Mouse (Mus musculus) adrenal gland, adult 8-10 months (tissue): ENCODE data around the gene Ppp2r3a. TPM values are rescaled to one million over a fixed set of nuclear protein-coding genes. Genes with fewer than 3 reads are reported as not detected.

Source experiments
- DNase-seq: peaks from one replicate; pipeline ENCODE4 v3.0.0; 2022
- total RNA-seq, 4 experiments: library from RNA; stranded (reverse); gene quantifications; 2 replicates each; pipeline ENCODE4 v1.2.4; 2022

The Ppp2r3a gene
- 10 to 100 TPM; 24.7 to 32.5 (median 26.4) TPM for total RNA-seq

GRCm38 (mm10) chr9:101251644-101252337 lies at the start of gene Ppp2r3a:
TSS of gene Ppp2r3a (minus strand) at chr9:101251795.
- peak; percentile 94 for DNase-seq

DNA sequence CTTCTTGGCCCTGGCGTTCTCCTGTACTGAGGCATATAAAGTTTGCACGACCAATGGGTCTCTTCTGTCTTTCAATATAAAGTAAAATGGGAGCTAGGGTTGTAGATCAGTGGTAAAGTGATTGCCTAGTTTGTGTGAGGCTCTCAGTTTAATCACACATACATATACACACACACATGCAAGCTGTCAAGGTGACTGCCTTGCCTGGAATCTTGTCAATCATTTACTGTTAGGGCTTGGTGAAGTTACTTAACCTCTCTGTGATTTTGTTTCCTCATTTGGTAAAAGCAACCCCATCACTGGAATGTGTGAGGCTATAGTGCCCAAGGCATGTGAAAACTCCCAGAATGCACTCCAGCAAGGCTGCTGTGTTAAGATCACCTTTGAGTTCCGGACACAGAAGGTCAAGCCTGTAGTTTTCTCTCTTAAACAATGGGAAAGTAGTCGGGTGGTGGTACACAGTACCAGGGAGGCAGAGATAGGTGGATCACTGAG lies 48.9 kb upstream of the Ppp2r3a start:
- DNase-seq: no peak

DNA sequence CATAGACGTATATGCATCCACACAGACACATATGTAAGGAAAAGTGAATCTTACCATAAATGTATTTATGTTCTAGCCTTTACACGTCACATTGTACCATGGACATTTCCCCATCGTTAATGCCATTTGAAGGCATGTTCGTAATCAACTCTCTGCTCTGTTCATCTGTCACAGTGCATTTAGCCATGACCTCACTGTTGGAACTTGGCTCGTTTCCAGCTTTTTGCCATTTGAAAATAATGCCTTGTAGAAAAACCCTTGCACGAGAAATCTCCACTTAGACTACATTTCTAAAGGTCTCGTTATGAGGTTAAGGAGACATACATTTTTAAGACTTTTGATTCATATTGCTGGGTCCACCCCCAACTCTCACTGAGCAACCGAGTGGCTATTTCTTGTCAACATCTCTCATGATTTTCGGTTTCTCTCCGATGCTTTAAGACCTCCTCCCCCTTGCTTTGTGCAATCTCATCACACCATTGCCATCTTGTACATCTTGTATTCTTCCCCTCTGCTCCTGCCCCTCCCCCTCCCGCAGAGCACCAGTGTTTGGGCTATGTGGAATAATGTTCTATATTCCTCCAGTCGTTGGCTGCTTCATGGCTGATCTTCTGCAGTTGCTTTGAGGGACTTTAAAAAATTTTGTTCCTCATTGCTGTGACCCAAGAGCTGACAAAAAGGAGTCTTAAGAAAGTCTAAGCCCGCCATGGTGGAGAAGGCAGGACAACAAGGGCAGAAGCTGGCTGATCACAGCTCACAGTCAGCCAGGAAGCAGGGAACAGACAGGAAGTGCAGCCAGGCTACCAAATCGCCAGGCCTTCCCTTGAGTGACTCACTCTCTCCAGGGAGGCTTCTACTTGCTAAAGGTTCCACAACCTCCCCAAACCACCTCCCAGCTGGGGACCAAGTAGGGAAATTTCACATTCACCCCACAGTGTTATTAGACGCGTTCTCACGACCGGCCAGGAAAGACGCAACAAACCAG lies 40.4 kb upstream of the Ppp2r3a start:
- peak; percentile 26 for DNase-seq

DNA sequence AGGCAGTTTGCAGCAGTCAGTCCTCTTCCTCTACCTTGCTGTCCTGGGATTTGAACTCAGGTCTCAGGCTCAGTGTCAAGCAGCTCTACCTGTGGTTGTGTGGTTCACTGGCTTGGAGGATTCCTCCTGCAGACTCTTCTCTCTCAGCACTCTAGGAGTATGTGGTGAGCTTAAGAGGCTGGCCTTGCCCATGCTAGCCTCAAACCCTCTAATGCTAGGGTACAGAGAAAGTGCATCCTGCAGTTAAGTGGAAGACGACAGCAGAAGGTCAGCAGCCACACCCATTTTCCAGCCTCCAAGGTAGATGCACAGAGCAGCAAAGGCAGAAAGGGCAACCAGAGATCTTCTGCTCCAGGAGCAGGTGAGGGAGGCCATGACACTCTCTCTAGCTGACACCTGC lies 39.3 kb upstream of the Ppp2r3a start:
- no peak for DNase-seq

DNA sequence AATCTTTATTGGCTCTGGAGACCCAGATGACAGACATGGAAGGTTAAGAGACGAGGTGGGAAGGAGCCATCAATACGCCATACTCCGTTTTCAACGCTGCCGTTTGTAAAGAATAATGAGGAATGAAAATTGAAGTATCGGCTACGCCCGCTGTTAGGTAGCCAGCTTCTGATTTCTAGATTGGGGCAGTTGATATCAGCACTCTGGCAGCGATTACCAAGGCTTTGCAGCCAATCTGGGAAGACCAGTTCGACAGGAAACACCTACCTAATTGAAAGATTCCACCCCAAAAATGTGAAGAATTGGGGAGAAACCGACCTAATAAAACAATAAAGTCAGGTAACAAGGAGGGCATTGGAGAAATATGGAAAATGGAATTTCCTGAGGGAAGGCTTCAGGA lies 38.2 kb upstream of the Ppp2r3a start:
- no peak for DNase-seq

- no peak for DNase-seq
Measured at GRCm38 (mm10) chr9:101288901-101289647, 37.5 kb upstream of the Ppp2r3a start.

GRCm38 (mm10) chr9:101286766-101287165 lies 35.2 kb upstream of the Ppp2r3a start:
- DNase-seq: no peak

DNA sequence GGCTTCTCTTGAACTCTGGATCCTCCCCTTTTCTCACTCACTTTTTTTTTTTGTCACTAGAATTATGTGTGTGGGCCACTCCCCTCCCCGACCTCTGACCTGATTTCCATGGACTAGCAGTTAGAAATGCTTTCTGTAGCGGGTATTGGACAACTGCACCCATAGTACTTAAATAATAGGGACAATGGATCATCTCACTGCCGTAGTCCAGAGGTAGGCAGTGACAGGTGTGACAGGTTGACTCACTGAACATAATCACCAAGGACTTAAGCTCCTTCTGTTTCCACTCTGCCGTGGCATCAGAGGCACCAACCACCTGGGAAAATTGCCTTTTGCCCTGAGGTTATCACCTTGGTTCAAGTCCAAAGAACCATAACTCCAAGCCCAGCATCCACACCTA lies 32.5 kb upstream of the Ppp2r3a start:
- DNase-seq: no peak

DNA sequence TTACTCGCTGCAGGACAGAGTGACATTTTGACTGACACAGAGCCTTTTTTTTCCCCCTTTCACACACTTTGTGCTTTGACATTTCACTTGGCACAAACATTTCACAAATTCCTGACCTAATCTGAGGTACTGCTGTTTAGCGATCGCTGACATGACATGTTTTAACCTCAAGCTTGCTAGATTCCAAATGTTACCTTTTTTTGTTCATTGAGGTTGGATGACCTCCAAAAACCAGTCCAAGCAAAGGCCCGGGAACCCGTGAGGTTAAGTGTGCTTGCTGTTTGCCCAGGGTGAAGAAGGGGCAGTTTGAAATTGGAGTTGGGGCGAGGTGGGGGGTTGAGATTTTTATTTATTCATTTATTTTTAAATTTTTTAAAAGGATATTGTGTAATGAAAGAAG lies 31.1 kb upstream of the Ppp2r3a start:
- no peak for DNase-seq

GRCm38 (mm10) chr9:101281906-101282305 lies 30.3 kb upstream of the Ppp2r3a start:
- DNase-seq: no peak

DNA sequence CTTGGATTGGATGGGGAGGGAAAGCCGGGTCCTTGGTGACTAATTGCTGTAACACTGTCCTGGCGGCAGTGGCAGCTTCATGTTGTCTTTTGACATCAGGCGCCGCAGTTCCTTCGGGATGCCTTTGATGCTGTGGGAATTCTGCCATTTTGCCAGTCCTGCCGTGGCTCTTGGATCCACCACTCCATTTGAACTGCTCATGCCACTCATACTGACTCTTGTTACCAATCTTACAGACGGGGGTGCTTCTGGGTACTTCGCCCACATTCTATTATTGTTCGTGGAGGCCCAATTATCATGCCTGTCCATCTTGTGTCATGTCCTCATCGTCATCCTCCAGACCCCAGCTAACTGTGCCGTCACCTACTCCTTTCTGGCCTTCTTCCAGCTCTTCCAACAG lies 29.7 kb upstream of the Ppp2r3a start:
- DNase-seq: no peak

DNA sequence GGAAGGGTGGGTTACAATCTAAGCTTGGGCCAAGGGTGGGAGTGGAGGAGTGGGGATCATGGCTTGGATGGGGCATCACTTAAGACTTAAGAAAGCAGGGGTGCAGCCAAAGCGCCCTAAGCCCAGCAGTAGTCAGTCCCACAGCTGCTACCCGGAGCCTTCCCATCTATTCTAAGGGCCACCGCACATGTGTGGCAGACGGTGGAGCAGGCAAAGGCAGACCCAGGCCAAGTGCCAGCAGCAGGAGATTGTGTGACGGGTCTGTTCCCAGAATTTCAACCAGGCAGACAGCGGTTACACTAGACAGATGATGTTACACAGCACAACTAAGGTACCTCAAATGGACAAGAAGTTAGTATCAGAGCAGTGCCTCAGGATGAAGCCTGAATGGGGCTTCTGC lies 29.3 kb upstream of the Ppp2r3a start:
- DNase-seq: no peak

DNA sequence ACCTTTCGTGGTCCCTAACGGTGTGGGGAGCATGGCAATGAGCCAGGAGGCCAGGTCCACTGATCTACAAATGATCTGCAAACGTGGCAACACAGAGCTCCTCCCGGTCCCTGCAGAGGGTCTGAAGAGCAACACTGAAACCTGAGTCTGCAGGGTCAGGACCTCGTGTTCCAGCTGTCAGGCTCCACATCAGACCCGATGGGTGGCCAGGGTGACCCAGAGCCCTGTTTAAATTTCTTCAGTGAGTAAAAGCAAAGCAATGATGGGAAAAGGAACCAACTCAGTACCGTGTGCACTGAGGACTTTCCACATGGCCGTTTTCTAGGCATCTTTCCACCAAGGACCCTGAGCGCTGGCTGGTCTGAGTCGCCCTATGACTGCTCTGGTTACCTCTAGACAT lies 28.6 kb upstream of the Ppp2r3a start:
- DNase-seq: no peak

DNA sequence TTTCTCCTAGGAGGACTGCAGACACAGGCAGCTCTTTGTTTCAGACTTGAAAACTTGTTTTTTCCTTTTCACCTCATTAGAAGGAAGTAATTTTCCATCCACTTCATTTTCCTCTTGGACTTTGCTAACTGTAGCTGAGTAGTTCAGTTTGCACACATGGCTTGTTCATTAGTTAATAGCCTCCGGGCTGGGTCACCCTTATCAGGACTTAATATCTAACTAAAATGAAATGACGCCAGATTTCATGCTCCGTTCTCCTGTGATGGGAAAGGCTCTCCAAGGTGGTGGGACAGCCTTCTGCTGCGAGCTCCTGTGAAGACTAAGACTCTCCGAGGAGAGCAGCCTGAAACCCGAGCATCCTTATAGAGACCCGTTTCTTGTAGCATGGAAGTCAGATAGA lies 21.1 kb upstream of the Ppp2r3a start:
- no peak for DNase-seq

- DNase-seq: no peak
Measured at GRCm38 (mm10) chr9:101270020-101270419, 18.4 kb upstream of the Ppp2r3a start.

DNA sequence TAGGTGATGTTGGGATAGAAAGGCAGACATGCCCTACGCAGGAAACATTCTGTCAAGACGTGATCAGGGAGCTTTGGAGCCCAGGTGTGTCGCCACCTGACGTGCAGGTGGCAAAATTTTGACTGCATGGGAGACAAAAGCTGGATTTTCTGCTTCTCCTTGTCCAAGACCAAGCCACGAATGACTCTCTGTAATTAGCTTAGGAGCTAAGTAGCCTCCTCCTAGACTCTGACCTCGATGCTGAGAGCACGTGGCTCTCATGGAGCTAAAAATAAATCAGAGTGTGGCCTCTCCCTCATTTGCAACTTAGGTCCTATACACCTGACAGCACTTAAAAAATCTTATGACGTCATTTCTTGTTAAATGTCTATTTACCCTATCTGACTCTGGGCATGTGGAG lies 14.4 kb upstream of the Ppp2r3a start:
- DNase-seq: no peak

DNA sequence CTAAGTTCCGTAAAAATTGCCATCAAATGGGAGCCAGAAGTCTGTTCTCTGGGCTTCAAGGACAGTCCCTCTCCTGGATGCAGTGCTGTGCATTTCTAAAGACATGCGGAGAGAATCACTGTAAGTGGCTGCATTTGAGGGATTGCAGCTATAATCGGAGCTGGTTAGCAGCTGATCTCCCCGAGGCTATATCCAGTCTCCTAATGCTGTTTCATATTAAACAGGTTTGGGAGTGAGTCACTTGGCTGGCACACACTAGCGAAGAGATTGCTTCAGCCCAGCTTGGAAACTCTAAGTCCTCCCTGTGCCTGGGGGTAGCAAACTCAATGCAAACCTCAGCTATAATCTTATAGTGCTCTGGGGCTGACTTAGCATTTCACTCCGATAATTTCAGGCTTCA lies 14.0 kb upstream of the Ppp2r3a start:
- DNase-seq: peak; percentile 34

GRCm38 (mm10) chr9:101262815-101263214 lies 11.2 kb upstream of the Ppp2r3a start:
- DNase-seq: no peak

DNA sequence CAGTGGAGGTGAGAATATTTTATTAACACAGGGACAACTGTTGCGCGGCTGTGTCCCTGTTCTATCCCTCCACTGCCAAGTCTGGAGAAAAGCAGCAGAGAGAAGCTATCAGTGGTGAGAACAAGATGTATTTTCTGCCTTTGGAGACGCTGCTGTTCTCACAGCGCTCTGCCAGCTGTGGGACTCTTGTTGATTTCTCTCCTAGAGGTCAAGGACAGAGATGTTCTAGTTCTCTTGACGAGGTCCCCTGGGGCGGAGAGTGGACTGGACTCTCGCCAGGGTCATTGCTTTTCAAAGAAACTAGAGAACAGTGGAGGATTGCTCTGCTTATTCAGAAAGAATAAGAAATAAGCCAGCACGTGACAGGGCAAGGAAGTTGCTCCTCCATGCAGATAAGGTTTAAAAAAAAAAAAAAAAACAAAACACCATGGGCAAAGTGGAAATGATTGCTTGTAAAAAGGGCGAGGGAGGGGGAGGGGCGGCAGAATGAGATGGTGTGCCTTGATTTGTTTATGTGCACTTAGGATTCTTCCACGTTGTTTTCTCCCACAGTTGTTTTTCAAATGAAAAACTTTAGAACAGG lies 10.5 kb upstream of the Ppp2r3a start:
- DNase-seq: peak; percentile 80

DNA sequence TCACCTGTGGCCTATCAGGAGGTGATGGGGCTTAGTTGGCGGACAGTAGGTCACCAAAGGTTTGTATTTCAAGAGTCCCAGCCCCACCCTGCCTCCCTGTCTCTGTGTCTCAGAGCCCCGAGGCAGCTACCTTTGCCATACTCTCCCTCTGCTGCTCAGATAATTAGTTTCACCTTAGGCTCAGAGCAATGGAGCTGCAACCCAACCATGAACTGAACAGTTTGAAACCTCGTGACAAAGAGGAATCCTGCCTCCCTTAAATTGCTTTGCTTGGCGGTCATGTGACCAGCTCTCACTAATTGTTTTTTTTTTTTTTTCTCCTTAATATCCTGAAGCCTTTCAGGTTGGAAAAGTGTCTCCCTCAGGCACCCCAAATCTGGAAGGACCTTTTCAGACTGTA lies 9.8 kb upstream of the Ppp2r3a start:
- DNase-seq: no peak

- DNase-seq: no peak
Measured at GRCm38 (mm10) chr9:101253136-101253535, 1.5 kb upstream of the Ppp2r3a start.

- no peak for DNase-seq
Measured at GRCm38 (mm10) chr9:101252541-101252940, 946 bp upstream of the Ppp2r3a start.
